Mouse (Mus musculus) C2C12 (cell line): ENCODE measurements around the gene C2cd6. TPM values are rescaled to one million over a fixed set of nuclear protein-coding genes. Genes with fewer than 3 reads are reported as not detected.

ENCODE experiments used
- H3K27me3 ChIP-seq: one replicate; pipeline ENCODE4 v1.6.1; 2011; ENCODE audit not compliant: control insufficient read depth, insufficient read depth, insufficient read length
- H3K36me3 ChIP-seq: one replicate; pipeline ENCODE4 v1.6.1; 2011; ENCODE audit not compliant: control insufficient read depth, insufficient read depth
- H3K4me3 ChIP-seq: one replicate; pipeline ENCODE4 v1.5.1; 2011; ENCODE audit warnings: mild to moderate bottlenecking, control low read depth; ENCODE audit not compliant: poor library complexity, insufficient read depth, severe bottlenecking
- H3K79me2 ChIP-seq: one replicate; pipeline ENCODE4 v1.6.1; 2011; ENCODE audit not compliant: control insufficient read depth, insufficient read depth
- H3K79me3 ChIP-seq: one replicate; pipeline ENCODE4 v1.6.1; 2011; ENCODE audit warnings: low read depth, control low read depth
- H3ac ChIP-seq: one replicate; pipeline ENCODE3; 2011; ENCODE audit warnings: low read depth; ENCODE audit not compliant: control insufficient read depth, insufficient read length
- CEBPB ChIP-seq: IDR thresholded peaks from one replicate; pipeline ENCODE4 v1.6.1; 2011; ENCODE audit warnings: low read depth, mild to moderate bottlenecking, control low read depth, moderate library complexity
- CTCF ChIP-seq: IDR thresholded peaks from one replicate; pipeline ENCODE4 v1.5.1; 2011; ENCODE audit not compliant: control insufficient read depth, insufficient read depth, insufficient read length
- FOSL1 ChIP-seq: IDR thresholded peaks from one replicate; pipeline ENCODE4 v1.8.0; 2011; ENCODE audit warnings: mild to moderate bottlenecking, low read length; ENCODE audit not compliant: poor library complexity, insufficient read depth, severe bottlenecking
- MAX ChIP-seq: IDR thresholded peaks from one replicate; pipeline ENCODE4 v1.6.1; 2011; ENCODE audit warnings: mild to moderate bottlenecking, control low read depth
- MYOD1 ChIP-seq: IDR thresholded peaks from one replicate; pipeline ENCODE4 v1.6.1; 2011; ENCODE audit warnings: low read depth; ENCODE audit not compliant: control insufficient read depth, insufficient read length
- MYOG ChIP-seq: IDR thresholded peaks from one replicate; pipeline ENCODE4 v1.6.1; 2011; ENCODE audit not compliant: control insufficient read depth, insufficient read length; ENCODE audit errors: extremely low read depth
- USF1 ChIP-seq: IDR thresholded peaks from one replicate; pipeline ENCODE4 v1.6.1; 2011; ENCODE audit warnings: low read depth, mild to moderate bottlenecking, control low read depth, moderate library complexity
- polyA plus RNA-seq: library from polyadenylated mRNA; unstranded; fragments of >200 nt; fragmentation: generic; extraction: Trizol; gene quantifications from one replicate; pipeline ENCODE4 v1.2.1, GENCODE M21; 2012; ENCODE audit warnings: missing spikeins

Gene C2cd6
- polyA plus RNA-seq, 1 experiment = not detected

GRCm38 (mm10) chr1:59063697-59064096, 31.0 kb downstream of the C2cd6 start:
- Histone ChIP-seq H3K36me3 (no peaks in the 10 kb centered on the region), H3K27me3 (peaks cover 15% of the 10 kb centered on the region), H3ac (no peak overlapping the region), H3K4me3 (no peak overlapping the region), H3K79me2 (no peaks in the 10 kb centered on the region), H3K79me3 (no peaks in the 10 kb centered on the region)
- no peak for TF ChIP-seq MYOG
- TF ChIP-seq FOSL1 = no peak
- no peak for TF ChIP-seq CEBPB
- TF ChIP-seq USF1 = peak; percentile 59
- no peak for TF ChIP-seq MYOD1

- no peak overlapping the region for H3ac ChIP-seq
- no peak overlapping the region for H3K4me3 ChIP-seq
- H3K79me3 ChIP-seq = no peaks in the 10 kb centered on the region
- H3K27me3 ChIP-seq = peaks cover 18% of the 10 kb centered on the region
- H3K79me2 ChIP-seq = no peaks in the 10 kb centered on the region
- no peaks in the 10 kb centered on the region for H3K36me3 ChIP-seq
- TF ChIP-seq USF1 (no peak), MYOD1 (no peak), CEBPB (no peak), MAX (no peak)
These were observed 37.7 kb downstream of the C2cd6 start for GRCm38 (mm10) chr1:59056955-59057354.

GRCm38 (mm10) chr1:59051306-59051705, 43.4 kb downstream of the C2cd6 start:
- TF ChIP-seq USF1 (no peak), CTCF (no peak), MYOD1 (no peak), FOSL1 (no peak), MYOG (no peak), CEBPB (no peak), MAX (no peak)
- no peak overlapping the region for H3K4me3 ChIP-seq
- no peaks in the 10 kb centered on the region for H3K36me3 ChIP-seq
- H3ac ChIP-seq = no peak overlapping the region
- H3K27me3 ChIP-seq = peaks cover 18% of the 10 kb centered on the region
- no peaks in the 10 kb centered on the region for H3K79me3 ChIP-seq
- H3K79me2 ChIP-seq = no peaks in the 10 kb centered on the region

GRCm38 (mm10) chr1:59037723-59038122, 57.0 kb downstream of the C2cd6 start:
- Histone ChIP-seq H3K79me3 (no peaks in the 10 kb centered on the region), H3K4me3 (no peak overlapping the region)

GRCm38 (mm10) chr1:59021556-59021955, 73.1 kb downstream of the C2cd6 start:
- H3K36me3 ChIP-seq = no peaks in the 10 kb centered on the region
- H3K4me3 ChIP-seq = no peak overlapping the region
- H3K27me3 ChIP-seq = peaks cover 11% of the 10 kb centered on the region
- no peaks in the 10 kb centered on the region for H3K79me3 ChIP-seq
- no peak overlapping the region for H3ac ChIP-seq
- TF ChIP-seq MYOD1 (no peak), USF1 (no peak), FOSL1 (no peak), CEBPB (no peak), MAX (no peak), MYOG (no peak), CTCF (no peak)
- H3K79me2 ChIP-seq = no peaks in the 10 kb centered on the region

More at GRCm38 (mm10) chr1:59037723-59038122, 57.0 kb downstream of the C2cd6 start:
- Histone ChIP-seq H3K79me2 (no peaks in the 10 kb centered on the region), H3ac (no peak overlapping the region), H3K27me3 (no peaks in the 10 kb centered on the region), H3K36me3 (no peaks in the 10 kb centered on the region)
- no peak for TF ChIP-seq FOSL1
- TF ChIP-seq USF1 = no peak

GRCm38 (mm10) chr1:59009250-59009649, 85.5 kb downstream of the C2cd6 start:
- Histone ChIP-seq H3K79me3 (no peaks in the 10 kb centered on the region), H3K4me3 (no peak overlapping the region), H3K36me3 (no peaks in the 10 kb centered on the region), H3ac (no peak overlapping the region), H3K79me2 (no peaks in the 10 kb centered on the region), H3K27me3 (peaks cover 8% of the 10 kb centered on the region)
- TF ChIP-seq USF1 (no peak), FOSL1 (no peak), MAX (no peak), CEBPB (no peak), MYOG (no peak), MYOD1 (no peak), CTCF (no peak)

Other genes with a start within 250 kb of the C2cd6 start
- gene Trak2, start 121.5 kb downstream of the C2cd6 start, polyA plus RNA-seq = 12.2 TPM
- 6.0 TPM for gene Stradb, start 121.4 kb downstream of the C2cd6 start, polyA plus RNA-seq
- gene Tmem237, start 25.5 kb upstream of the C2cd6 start, polyA plus RNA-seq = 19.8 TPM
- 0.51 TPM for gene Mpp4, start 68.5 kb upstream of the C2cd6 start, polyA plus RNA-seq
- gene Als2, start 142.3 kb upstream of the C2cd6 start, polyA plus RNA-seq = 9.4 TPM
- gene Cdk15, start 162.0 kb upstream of the C2cd6 start, polyA plus RNA-seq = 0.05 TPM